Mouse (Mus musculus): ENCODE data around the gene Hnrnpu.
"Not testable (repeated sequence)": the region's sequence is repeated elsewhere in the genome, so short reads cannot be mapped to it uniquely, and the experiment has no call there.

Gene Hnrnpu

GRCm38 (mm10) chr1:178337551-178338317, at the start of gene Hnrnpu:
TSS of gene Hnrnpu (minus strand) at chr1:178337797.
- DNase-seq (ENCODE audit: low read depth): peak; percentile 97

DNA sequence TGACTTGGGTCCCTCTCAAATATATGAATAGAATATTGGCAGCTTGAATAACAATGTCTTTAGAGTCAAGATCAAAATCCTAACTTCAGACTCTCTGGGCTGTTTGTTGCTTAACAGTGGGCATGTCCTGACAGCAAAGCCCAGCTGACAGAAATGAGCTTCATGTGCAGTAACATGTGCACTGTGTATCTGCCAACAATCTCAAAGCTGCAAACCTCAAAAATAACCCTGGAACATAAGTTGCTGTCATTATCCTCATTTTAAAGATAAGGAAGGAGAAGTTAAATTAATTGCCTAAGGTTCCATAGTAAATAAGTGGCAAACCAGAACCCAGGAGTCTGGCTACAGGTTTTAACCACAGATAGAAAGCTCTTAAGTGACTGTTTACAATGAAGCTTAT, 44.6 kb upstream of the Hnrnpu start:
- no peak for DNase-seq (ENCODE audit: low read depth)

- no peak for DNase-seq (ENCODE audit: low read depth)
Observed at GRCm38 (mm10) chr1:178379224-178379623, 41.6 kb upstream of the Hnrnpu start.

DNA sequence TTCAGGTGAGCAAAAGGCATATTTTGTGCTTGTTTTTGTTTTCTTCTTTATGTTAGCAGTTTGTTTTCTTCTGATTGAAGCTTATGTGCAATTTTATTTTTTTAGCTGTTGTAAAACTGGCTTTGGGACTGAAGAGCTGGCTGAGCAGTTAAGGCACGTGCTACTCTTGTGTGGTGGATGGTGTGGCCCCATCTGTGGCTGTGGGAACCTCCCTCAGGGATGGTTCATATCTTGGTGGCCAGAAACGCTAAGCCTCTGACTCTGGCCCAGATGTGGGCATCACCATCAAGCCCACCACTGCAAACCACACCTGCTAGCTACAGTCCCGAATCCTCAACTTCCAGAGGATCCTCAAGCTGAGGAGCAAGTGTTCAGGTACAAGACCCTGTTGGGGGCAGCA, 40.5 kb upstream of the Hnrnpu start:
- no peak for DNase-seq (ENCODE audit: low read depth)

DNA sequence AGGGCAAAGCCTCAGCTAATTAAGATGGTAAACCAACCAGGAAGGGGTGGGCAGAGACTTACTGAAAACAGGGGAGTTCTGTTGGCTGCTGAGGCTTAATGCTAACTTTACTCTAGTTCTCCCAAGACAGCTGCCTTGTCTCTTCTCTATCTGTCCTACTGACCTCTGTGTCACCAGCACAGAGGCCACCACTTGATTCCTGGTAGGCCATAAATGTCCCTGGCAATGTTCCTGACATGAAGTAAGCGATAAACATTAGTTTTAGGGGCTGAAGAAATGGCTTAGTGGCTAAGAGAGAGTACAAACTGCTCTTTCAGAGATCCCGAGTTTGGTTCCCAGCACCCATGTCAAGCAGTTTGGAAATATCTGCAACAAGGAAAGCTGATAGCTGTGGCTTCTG, 39.3 kb upstream of the Hnrnpu start:
- DNase-seq (ENCODE audit: low read depth): no peak

DNA sequence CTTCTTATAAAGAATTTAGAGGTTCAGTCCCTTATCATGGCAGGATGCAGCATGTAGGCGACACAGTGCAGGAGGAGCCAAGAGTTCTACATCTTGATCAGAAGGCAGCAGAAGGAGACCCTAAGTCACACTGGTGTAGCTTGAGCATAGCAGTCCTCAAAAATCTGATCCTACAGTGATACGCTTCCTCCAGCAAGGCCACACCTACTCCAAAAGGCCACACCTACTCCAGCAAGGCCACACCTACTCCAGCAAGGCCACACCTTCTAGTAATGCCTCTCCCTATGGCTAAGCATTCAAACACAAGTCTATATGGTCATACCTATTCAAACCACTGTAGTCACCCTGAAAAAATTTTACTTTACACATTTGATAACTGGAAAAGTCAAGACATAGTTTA, 38.5 kb upstream of the Hnrnpu start:
- DNase-seq (ENCODE audit: low read depth): no peak

DNA sequence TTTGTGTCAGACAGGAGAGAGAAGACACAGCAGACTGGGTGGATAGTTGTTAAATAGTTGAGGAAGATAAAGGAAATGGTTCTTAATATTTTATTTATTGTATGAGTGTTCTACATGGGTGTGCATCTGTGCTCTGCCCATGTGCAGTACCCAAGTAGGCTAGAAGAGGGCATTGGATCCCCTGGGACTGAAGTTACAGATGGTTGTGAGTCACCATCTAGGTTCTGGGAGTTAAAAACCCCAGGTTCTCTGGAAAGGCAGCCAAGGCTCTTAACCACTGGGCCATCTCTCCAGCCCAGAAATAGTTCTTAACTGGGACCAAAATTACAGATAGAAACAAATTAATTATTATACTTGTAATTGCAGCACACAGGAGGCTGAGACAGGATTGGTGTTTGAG, 37.8 kb upstream of the Hnrnpu start:
- DNase-seq (ENCODE audit: low read depth): no peak

DNA sequence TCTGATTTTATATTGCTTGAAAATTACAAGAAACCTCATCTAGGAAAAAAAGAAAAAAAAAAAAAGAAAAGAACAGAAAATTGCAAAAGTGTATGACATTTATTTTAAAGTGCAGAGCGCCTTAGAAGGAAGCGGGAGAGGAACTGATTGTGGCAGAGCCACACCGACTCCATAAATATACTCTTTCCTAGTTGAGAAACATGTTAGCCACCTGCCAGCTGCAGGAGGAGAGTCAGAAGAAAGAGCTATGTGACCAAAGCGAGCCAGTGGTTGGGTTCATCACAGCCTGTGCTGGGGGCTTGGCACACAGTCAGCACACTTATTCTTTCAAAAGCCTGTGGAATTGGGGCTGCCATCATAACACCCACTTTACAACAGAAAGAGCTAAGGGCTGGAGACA, 35.1 kb upstream of the Hnrnpu start:
- no peak for DNase-seq (ENCODE audit: low read depth)

DNA sequence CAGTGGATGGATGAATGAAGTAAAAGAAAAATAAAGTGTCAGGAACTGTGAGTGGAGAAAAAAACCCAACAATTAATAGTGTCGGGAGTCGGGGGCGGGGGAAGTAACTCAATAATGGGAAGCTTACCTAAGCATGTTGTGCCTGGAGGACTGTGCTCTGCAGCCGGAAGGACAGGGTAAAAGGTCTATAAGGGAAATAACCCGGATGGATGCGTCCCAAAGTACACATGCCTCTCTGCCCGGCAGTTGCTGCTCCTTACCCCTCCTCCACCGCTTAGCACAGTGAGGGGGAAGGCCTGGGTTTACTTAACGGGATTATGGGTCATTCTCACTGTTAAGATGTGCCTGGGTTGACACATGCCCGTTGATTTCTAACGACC, 31.7 kb upstream of the Hnrnpu start:
- DNase-seq (ENCODE audit: low read depth): no peak

GRCm38 (mm10) chr1:178368548-178369271, 31.1 kb upstream of the Hnrnpu start:
- peak; percentile 93 for DNase-seq (ENCODE audit: low read depth)

GRCm38 (mm10) chr1:178368121-178368520, 30.5 kb upstream of the Hnrnpu start:
- DNase-seq (ENCODE audit: low read depth): no peak

DNA sequence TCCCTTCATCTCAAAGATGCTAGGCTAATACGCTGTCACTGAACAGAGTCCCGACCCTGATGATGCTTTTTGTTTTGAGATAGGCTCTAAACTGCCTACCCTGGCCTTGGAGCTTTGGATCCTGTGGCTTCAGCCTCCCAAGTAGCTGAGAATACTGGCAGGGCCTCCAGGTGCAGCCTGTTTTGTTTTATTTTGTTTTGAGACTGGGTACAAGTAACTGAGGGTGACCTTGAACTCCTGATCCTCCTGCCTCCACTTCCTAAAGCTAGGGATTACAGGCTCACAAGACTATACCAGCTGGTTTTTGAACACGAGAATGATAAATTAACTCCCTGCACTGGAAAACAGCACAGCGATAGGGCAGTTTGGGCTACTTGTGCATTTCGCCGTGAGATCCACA, 27.6 kb upstream of the Hnrnpu start:
- no peak for DNase-seq (ENCODE audit: low read depth)

DNA sequence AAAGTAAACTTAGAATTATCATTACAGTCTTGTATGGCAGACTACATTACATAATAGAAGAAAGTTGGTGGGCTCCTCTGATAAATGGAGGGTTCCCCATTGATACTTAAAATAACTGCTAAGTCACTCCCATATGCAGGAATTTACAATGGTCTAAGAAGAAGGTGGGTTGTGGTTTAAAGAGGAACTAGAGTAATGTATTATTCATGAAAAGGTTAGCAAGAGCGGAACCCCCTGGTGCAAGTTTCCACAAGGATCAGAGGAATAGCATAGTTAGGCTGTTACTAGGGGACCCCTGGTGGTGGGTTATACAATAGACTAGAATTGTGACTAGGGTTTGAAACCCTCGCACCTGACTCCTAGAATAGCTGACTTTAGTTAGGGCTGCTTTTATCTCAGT, 23.1 kb upstream of the Hnrnpu start:
- DNase-seq (ENCODE audit: low read depth): peak; percentile 46

- no peak for DNase-seq (ENCODE audit: low read depth)
Observed at GRCm38 (mm10) chr1:178360264-178360663, 22.7 kb upstream of the Hnrnpu start.

- DNase-seq (ENCODE audit: low read depth): no peak
Observed at GRCm38 (mm10) chr1:178357776-178358710, 20.4 kb upstream of the Hnrnpu start.

DNA sequence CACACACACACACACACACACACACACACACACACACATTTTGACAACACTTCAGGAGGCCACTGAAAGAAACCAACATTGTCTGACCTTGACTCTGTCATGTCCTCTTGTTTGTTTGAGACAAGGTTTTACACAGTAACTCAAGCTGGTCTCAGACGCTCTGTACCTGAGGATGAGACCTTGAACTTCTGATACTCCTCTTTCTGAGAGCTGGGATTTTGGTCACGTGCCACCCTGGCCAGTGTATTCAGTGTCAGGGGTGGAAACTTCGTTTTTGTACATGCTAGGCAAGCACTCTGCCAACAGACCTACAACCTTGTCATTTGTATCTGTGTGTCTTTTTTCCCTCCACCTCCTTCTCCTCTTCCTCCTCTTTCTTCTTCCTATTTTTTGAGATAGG, 17.0 kb upstream of the Hnrnpu start:
- no peak for DNase-seq (ENCODE audit: low read depth)

GRCm38 (mm10) chr1:178351643-178352042, 14.0 kb upstream of the Hnrnpu start:
- DNase-seq (ENCODE audit: low read depth): peak; percentile 29

GRCm38 (mm10) chr1:178350792-178351191, 13.2 kb upstream of the Hnrnpu start:
- no peak for DNase-seq (ENCODE audit: low read depth)

DNA sequence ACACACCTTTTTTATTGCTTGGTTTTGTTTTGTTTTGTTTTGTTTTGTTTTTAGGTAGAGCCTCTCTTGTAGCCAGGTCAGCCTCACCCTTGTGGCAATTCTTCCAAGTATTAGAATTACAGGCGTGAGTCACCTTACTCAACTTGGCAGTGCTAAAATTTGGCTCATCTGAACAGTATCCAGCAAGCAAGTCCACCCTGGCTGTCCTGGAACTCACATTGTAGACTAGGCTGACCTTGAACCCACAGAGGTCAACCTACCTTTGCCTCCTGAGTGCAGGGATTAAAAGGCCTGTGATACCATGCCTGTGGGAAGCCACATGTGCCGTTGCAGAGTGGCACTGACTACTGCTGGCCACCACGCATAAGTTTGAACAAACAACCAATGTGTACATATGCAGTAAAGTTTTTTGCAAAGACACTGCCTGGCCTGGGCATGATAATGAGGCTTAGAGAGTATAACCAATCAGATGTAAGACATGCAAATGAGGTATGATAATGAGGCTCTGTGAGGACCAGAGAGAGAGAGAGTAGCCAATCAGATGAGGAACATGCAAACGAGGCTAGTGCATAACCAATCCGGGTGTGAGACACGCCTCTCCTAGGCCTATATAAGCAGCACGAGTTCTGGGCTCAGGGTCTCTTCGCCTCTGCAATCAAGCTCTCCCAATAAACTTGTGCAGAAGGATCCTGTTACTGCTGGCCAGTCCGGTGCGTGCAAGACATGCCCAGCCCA, 6.6 kb upstream of the Hnrnpu start:
- DNase-seq (ENCODE audit: low read depth): not testable (repeated sequence)

GRCm38 (mm10) chr1:178342612-178343011, 5.0 kb upstream of the Hnrnpu start:
- DNase-seq (ENCODE audit: low read depth): no peak

DNA sequence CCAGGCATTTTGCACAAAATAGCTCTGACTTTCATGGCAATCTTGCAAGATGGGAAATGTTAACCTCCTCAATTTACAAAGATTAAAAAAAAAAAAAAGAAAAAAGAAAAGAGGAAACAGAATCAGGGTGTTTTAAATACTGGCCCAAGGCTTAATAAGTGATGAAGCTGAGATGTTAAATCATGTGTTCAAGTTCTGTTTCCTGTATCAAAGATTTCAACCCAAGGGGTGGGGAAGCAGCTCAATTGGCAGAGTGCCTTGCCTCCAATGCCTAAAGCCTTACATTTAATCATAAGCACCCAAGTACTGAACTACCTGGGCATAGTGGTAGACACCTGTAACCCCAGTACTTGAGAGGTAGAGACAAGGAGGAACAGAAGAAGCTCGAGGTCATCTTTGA, 4.5 kb upstream of the Hnrnpu start:
- DNase-seq (ENCODE audit: low read depth): no peak

- DNase-seq (ENCODE audit: low read depth): no peak
Observed at GRCm38 (mm10) chr1:178341435-178341834, 3.8 kb upstream of the Hnrnpu start.
